Mouse (Mus musculus): ENCODE results near the gene Atg7. TPM values are rescaled to one million over a fixed set of nuclear protein-coding genes. Genes with fewer than 3 reads are reported as not detected.

The Atg7 gene
- polyA plus RNA-seq, 1 experiment from 2014 or later: 21.6 TPM

- Histone ChIP-seq H3K4me1 (ENCODE audit: insufficient read depth) (peaks cover 57% of the 10 kb centered on the region), H3K9me3 (ENCODE audit: low read depth, low read length) (no peaks in the 10 kb centered on the region), H3K4me3 (ENCODE audit: low read depth, low read length) (no peak overlapping the region), H3K4me2 (no peak overlapping the region), H3K27ac (ENCODE audit: low read depth) (no peak overlapping the region), H3K27me3 (ENCODE audit: insufficient read depth, low read length) (no peaks in the 10 kb centered on the region), H3K36me3 (ENCODE audit: insufficient read depth) (peaks cover 7% of the 10 kb centered on the region; the same call in 1 of the 2 replicates), H3K9ac (no peak overlapping the region)
- no peak for DNase-seq
- no peak for TF ChIP-seq CTCF (IDR thresholded peaks at IDR 0.05; ENCODE audit: low read depth)
- no peak for ATAC-seq (ENCODE audit: insufficient read depth)
- 48% methylated on average over 5 of the region's 5 CpGs for WGBS
These were observed 263.3 kb downstream of the Atg7 start for GRCm38 (mm10) chr6:114906209-114906608.

DNA sequence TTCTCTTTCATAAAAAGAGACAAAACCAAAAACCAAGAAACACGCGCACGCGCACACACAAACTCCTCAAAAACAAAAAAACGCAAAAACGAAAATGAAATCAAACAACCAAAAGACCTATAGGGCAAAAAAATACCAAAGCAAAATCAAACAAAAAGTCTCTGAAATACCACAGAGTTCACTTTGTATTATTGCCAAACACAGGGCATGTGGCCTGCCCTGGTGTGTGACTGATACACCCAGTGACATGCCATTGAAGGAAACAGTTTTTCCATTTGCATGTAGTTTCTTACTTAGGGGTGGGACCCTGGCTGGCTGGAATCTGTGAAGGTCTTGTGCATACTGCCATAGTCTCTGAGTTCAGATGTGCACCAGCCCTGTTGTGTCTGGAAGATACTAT is 264.6 kb downstream of the Atg7 start:
- Histone ChIP-seq H3K4me2 (no peak overlapping the region), H3K27ac (ENCODE audit: low read depth) (no peak overlapping the region), H3K9ac (no peak overlapping the region), H3K36me3 (ENCODE audit: insufficient read depth) (peaks cover 10% of the 10 kb centered on the region; the same call in 1 of the 2 replicates), H3K4me3 (ENCODE audit: low read depth, low read length) (no peak overlapping the region), H3K27me3 (ENCODE audit: insufficient read depth, low read length) (no peaks in the 10 kb centered on the region), H3K9me3 (ENCODE audit: low read depth, low read length) (no peaks in the 10 kb centered on the region), H3K4me1 (ENCODE audit: insufficient read depth) (peaks cover 46% of the 10 kb centered on the region)
- no peak for DNase-seq
- no peak for TF ChIP-seq CTCF (IDR thresholded peaks at IDR 0.05; ENCODE audit: low read depth)
- WGBS: 84% methylated on average over 6 of the region's 6 CpGs
- ATAC-seq (ENCODE audit: insufficient read depth): no peak

DNA sequence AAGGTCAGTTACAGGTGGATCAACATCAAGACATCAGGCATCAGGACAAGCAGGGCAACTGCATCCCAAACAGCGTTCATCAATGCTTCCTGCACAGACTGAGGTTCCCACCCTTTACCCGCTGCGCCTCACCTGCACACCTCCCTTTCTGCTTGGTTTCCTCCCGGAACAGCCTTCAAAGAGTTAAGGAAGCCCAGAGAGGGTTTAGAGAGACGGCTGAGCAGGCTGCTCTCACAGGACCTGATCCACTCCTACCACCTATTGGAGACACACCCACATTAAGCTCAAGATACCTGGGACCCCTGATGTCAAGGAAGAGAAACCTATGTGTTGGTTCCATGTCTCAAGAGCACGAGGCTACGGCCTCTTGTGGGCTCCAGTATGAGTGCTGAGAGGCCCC is 266.9 kb downstream of the Atg7 start:
- no peak for TF ChIP-seq CTCF (IDR thresholded peaks at IDR 0.05; ENCODE audit: low read depth)
- Histone ChIP-seq H3K9ac (no peak overlapping the region), H3K9me3 (ENCODE audit: low read depth, low read length) (no peaks in the 10 kb centered on the region), H3K36me3 (ENCODE audit: insufficient read depth) (peaks cover 12% of the 10 kb centered on the region; the same call in 1 of the 2 replicates), H3K27me3 (ENCODE audit: insufficient read depth, low read length) (no peaks in the 10 kb centered on the region), H3K4me2 (no peak overlapping the region), H3K27ac (ENCODE audit: low read depth) (no peak overlapping the region), H3K4me1 (ENCODE audit: insufficient read depth) (peaks cover 34% of the 10 kb centered on the region), H3K4me3 (ENCODE audit: low read depth, low read length) (no peak overlapping the region)
- WGBS: 74% methylated on average over 7 of the region's 7 CpGs
- ATAC-seq (ENCODE audit: insufficient read depth) (no peak), DNase-seq (no peak)

Other genes with a start within 250 kb of the Atg7 start
- not detected in 2 replicates for gene Hrh1, start 245.2 kb upstream of the Atg7 start, polyA plus RNA-seq (2014; fragmentation: Nextera tagmentation; extraction: Ambion mirVana)